8 mouse cellular contexts compared by ENCODE assay signal in the genomic region with DNA sequence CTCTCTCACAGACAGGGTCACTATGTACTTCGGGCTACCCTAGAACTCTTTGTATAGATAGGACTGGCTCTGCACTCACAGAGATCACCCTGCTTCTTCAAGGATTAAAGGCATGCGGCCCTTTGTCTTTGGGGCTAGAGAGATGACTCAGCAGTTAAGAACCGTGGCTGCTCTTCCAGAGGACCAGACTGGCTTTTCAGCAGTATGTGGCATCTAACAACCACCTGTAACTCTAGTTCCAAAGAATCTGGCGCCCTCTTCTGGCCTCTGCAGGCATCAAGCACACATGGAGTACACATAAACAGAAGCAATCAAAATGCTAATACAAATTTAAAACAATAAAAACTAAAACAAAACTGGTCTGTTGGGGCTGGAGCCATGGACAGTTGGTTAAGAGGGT. TPM values are rescaled to one million over a fixed set of nuclear protein-coding genes. Genes with fewer than 3 reads are reported as not detected.
DNase-seq lines count a peak whose midpoint lies in the region; ATAC-seq and TF ChIP-seq lines count a peak whose summit lies in the region.

No protein-coding gene starts in this region.

- H3K4me1 ChIP-seq in thymus, adult 2 months (replicated peaks; ENCODE audit: control insufficient read depth, insufficient read depth, low read length) = peaks cover 15% of the 10 kb centered on the region

- no peak for ATAC-seq in cerebellum, adult (ENCODE audit: insufficient number of reproducible peaks, low FRiP score, low TSS enrichment)

- WGBS in thymus, adult 2 months = 30% methylated on average over 4 of the region's 4 CpGs

- peak; percentile 50 to 74 for DNase-seq in cerebellum, postnatal 25 days
- no peak for DNase-seq in cerebellum, postnatal 4 days (ENCODE audit: low spot score in 2 of 2)
- DNase-seq in thymus, adult 2 months = peak; percentile 41
- DNase-seq in thymus, adult 18-20 months = no peak
- DNase-seq in kidney, postnatal 36 days = peak; percentile 37 to 63
- peak; percentile 34 to 73 for DNase-seq in natural killer cell, adult 2 months (ENCODE audit: low spot score in 2 of 2)
- DNase-seq in adrenal gland, postnatal 10 days = no peak

- no peaks in the 10 kb centered on the region for H3K27me3 ChIP-seq in thymus, adult 2 months (ENCODE audit: control insufficient read depth, insufficient read depth, low read length)

- no peak for TF ChIP-seq POLR2A in thymus, adult 2 months (IDR thresholded peaks at IDR 0.05; ENCODE audit: control insufficient read depth, extremely low read depth, insufficient read depth, low read length, poor library complexity)

- no peaks in the 10 kb centered on the region for H3K36me3 ChIP-seq in thymus, adult 2 months (ENCODE audit: control insufficient read depth, insufficient read depth, low read length)

- no peak overlapping the region for H3K27ac ChIP-seq in thymus, adult 2 months (ENCODE audit: control insufficient read depth, insufficient read depth, low read length)

- no peak for TF ChIP-seq CTCF in thymus, adult 2 months (IDR thresholded peaks at IDR 0.05; ENCODE audit: borderline replicate concordance, control insufficient read depth, extremely low read depth, insufficient read depth, low read length, poor library complexity)

- no peak overlapping the region for H3K4me3 ChIP-seq in thymus, adult 2 months (ENCODE audit: control insufficient read depth, insufficient read depth, low read length)

RNA-seq across cellular contexts. Expression of a gene that starts 5.6 kb away (rescaled TPM):
- 16.4 and 23.8 TPM in 2 replicates for polyA plus RNA-seq in thymus, adult 2 months (2012; rRNA removed)
- total RNA-seq in adrenal gland, postnatal 10 days (2021) = 10 to 100 TPM; 11.8 to 12.8 TPM

RNA-seq across cellular contexts. Expression of a gene that starts 12.2 kb away (rescaled TPM):
- polyA plus RNA-seq in thymus, adult 2 months (2012; rRNA removed) = 0.13 and 0.23 TPM in 2 replicates
- 1 to 10 TPM; 2.6 to 4.3 TPM for total RNA-seq in adrenal gland, postnatal 10 days (2021)

RNA-seq across cellular contexts. Expression of a gene that starts 20.2 kb away (rescaled TPM):
- 78.7 and 85.2 TPM in 2 replicates for polyA plus RNA-seq in thymus, adult 2 months (2012; rRNA removed)
- 10 to 100 TPM; 77.9 to 96.9 TPM for total RNA-seq in adrenal gland, postnatal 10 days (2021)

RNA-seq across cellular contexts. Expression of a gene that starts 23.2 kb away (rescaled TPM):
- 0.35 and 0.36 TPM in 2 replicates for polyA plus RNA-seq in thymus, adult 2 months (2012; rRNA removed)
- total RNA-seq in adrenal gland, postnatal 10 days (2021) = 1 to 10 TPM; 2.3 to 4.2 TPM

RNA-seq across cellular contexts. Expression of a gene that starts 32.8 kb away (rescaled TPM):
- polyA plus RNA-seq in thymus, adult 2 months (2012; rRNA removed) = 0.13 and 0.17 TPM in 2 replicates
- under 1 TPM in 1 of 2 experiments, not detected in 1; 0.21 TPM for total RNA-seq in adrenal gland, postnatal 10 days (2021)

Comparison
In these comparisons a context has a peak if more than half of its experiments do, and no peak if none do; other contexts are left out.
1. DNase-seq: peak in cerebellum, postnatal 25 days (2 of 2), thymus, adult 2 months (single experiment), kidney, postnatal 36 days (2 of 2) and natural killer cell, adult 2 months (2 of 2); none in cerebellum, postnatal 4 days (0 of 2), thymus, adult 18-20 months (0 of 2) and adrenal gland, postnatal 10 days (single experiment).